Mouse (Mus musculus) large intestine, adult 2 months (tissue): ENCODE results near the gene Slc25a45. TPM values are rescaled to one million over a fixed set of nuclear protein-coding genes. Genes with fewer than 3 reads are reported as not detected.

Experiments used
- DNase-seq: peaks from one replicate; pipeline ENCODE4 v3.0.0-alpha.2; 2012; ENCODE audit warnings: low read depth, low spot score
- WGBS: fragments of 180-500 bp; shearing (Covaris S2); methylation state at CpG from one replicate; pipeline ENCODE4 v1.1.7; 2018; 5-methylcytosine and 5-hydroxymethylcytosine counted together
- polyA plus RNA-seq: library from polyadenylated mRNA; depleted of rRNA; stranded (reverse); fragments of >200 nt; gene quantifications from 2 replicates; pipeline ENCODE4 v1.2.3, GENCODE M21; 2012

Slc25a45 gene
- polyA plus RNA-seq, 1 experiment = 16.0 TPM

GRCm38 (mm10) chr19:5840086-5840889 lies 37.3 kb upstream of the Slc25a45 start:
- no peak for DNase-seq
- WGBS = 45% methylated on average over 18 of the region's 18 CpGs

- DNase-seq = no peak
- whole genome bisulfite sequencing = 50% methylated on average over 9 of the region's 9 CpGs
Measured at GRCm38 (mm10) chr19:5840890-5841388, 36.7 kb upstream of the Slc25a45 start.

GRCm38 (mm10) chr19:5841389-5841946 lies 36.1 kb upstream of the Slc25a45 start:
- 12% methylated on average over 4 of the region's 4 CpGs for WGBS
- no peak for DNase-seq

GRCm38 (mm10) chr19:5841999-5842784 lies 35.4 kb upstream of the Slc25a45 start:
- 14% methylated on average over 5 of the region's 5 CpGs for WGBS
- no peak for DNase-seq

GRCm38 (mm10) chr19:5842785-5843730 lies 34.5 kb upstream of the Slc25a45 start:
- 12% methylated on average over 9 of the region's 9 CpGs for WGBS
- DNase-seq = no peak

- 11% methylated on average over 30 of the region's 30 CpGs for WGBS
Measured at GRCm38 (mm10) chr19:5843781-5844691, 33.6 kb upstream of the Slc25a45 start.

GRCm38 (mm10) chr19:5844831-5845318 lies 32.7 kb upstream of the Slc25a45 start:
- 11% methylated on average over 12 of the region's 12 CpGs for WGBS

More at GRCm38 (mm10) chr19:5843781-5844691, 33.6 kb upstream of the Slc25a45 start:
- no peak for DNase-seq

GRCm38 (mm10) chr19:5845319-5846135 lies 32.1 kb upstream of the Slc25a45 start:
- under 1% methylated on average over 45 of the region's 45 CpGs for WGBS
- DNase-seq = peak; percentile 97

More at GRCm38 (mm10) chr19:5844831-5845318, 32.7 kb upstream of the Slc25a45 start:
- DNase-seq = no peak

GRCm38 (mm10) chr19:5846154-5846553 lies 31.5 kb upstream of the Slc25a45 start:
- DNase-seq = no peak
- 2% methylated on average over 7 of the region's 7 CpGs for WGBS

- WGBS = under 1% methylated on average over 16 of the region's 16 CpGs
- DNase-seq = peak; percentile 95
Measured at GRCm38 (mm10) chr19:5846557-5847305, 30.9 kb upstream of the Slc25a45 start.

- DNase-seq = no peak
Measured at GRCm38 (mm10) chr19:5847306-5847796, 30.3 kb upstream of the Slc25a45 start.

GRCm38 (mm10) chr19:5848032-5848825 lies 29.4 kb upstream of the Slc25a45 start:
- 5% methylated on average over 14 of the region's 14 CpGs for WGBS
- DNase-seq = no peak

More at GRCm38 (mm10) chr19:5847306-5847796, 30.3 kb upstream of the Slc25a45 start:
- 21% methylated on average over 4 of the region's 4 CpGs for WGBS

GRCm38 (mm10) chr19:5848826-5849672 lies 28.6 kb upstream of the Slc25a45 start:
- 12% methylated on average over 13 of the region's 13 CpGs for WGBS
- DNase-seq = no peak

GRCm38 (mm10) chr19:5849843-5850527 lies 27.6 kb upstream of the Slc25a45 start:
- no peak for DNase-seq
- 5% methylated on average over 11 of the region's 11 CpGs for WGBS
